Mouse (Mus musculus) lung, postnatal 0 days (tissue): ENCODE results near the gene Cd200r3. TPM values are rescaled to one million over a fixed set of nuclear protein-coding genes. Genes with fewer than 3 reads are reported as not detected.

ENCODE experiments used
- ATAC-seq: fragments of 200-750 bp; cut with Nextera tagmentation; 2 replicates; pipeline ENCODE4 v1.8.0; 2017; ENCODE audit warnings: moderate library complexity
- DNase-seq: peaks from one replicate; pipeline ENCODE4 v3.0.0-alpha.2; 2016; ENCODE audit warnings: low spot score
- H3K27ac ChIP-seq: fragments of 300-500 bp; sonication (generic); 2 replicates; pipeline ENCODE4 v1.5.1; 2014; ENCODE audit warnings: antibody characterized with exemption, mild to moderate bottlenecking, low read length, mixed read lengths
- H3K27me3 ChIP-seq: fragments of 300-500 bp; sonication (generic); replicated peaks from 2 replicates; pipeline ENCODE4 v1.6.1; 2014; ENCODE audit warnings: low read length, mixed read lengths; ENCODE audit not compliant: insufficient read depth
- H3K36me3 ChIP-seq: fragments of 300-500 bp; sonication (generic); 2 replicates; pipeline ENCODE4 v1.6.1; 2014; ENCODE audit warnings: low read length, mixed read lengths; ENCODE audit not compliant: insufficient read depth
- H3K4me1 ChIP-seq: fragments of 300-500 bp; sonication (generic); 2 replicates; pipeline ENCODE4 v1.6.1; 2014; ENCODE audit warnings: antibody characterized with exemption, low read depth, low read length, mixed read lengths; ENCODE audit not compliant: insufficient read depth
- H3K4me2 ChIP-seq: fragments of 300-500 bp; sonication (generic); replicated peaks from 2 replicates; pipeline ENCODE4 v1.6.1; 2014; ENCODE audit warnings: low read depth, mild to moderate bottlenecking, low read length, moderate library complexity, mixed read lengths
- H3K4me3 ChIP-seq: fragments of 300-500 bp; sonication (generic); 2 replicates; pipeline ENCODE4 v1.5.1; 2014; ENCODE audit warnings: low read depth, low read length
- H3K9ac ChIP-seq: fragments of 300-500 bp; sonication (generic); replicated peaks from 2 replicates; pipeline ENCODE4 v1.6.1; 2014; ENCODE audit warnings: low read depth, mild to moderate bottlenecking
- H3K9me3 ChIP-seq: fragments of 300-500 bp; sonication (generic); 2 replicates; pipeline ENCODE4 v1.6.1; 2016; ENCODE audit warnings: low read length, mixed read lengths
- CTCF ChIP-seq: IDR thresholded peaks from 2 replicates; pipeline ENCODE4 v1.5.1; 2016; ENCODE audit warnings: antibody characterized with exemption, mild to moderate bottlenecking
- EP300 ChIP-seq: IDR thresholded peaks from 2 replicates; pipeline ENCODE4 v1.6.1; 2016; ENCODE audit warnings: antibody characterized with exemption, mild to moderate bottlenecking, control low read depth
- WGBS: fragments of 180-500 bp; shearing (Covaris S2); extraction: QIAGEN DNeasy Blood & Tissue Kit; methylation state at CpG from one replicate; pipeline ENCODE4 v1.1.7; 2014; 5-methylcytosine and 5-hydroxymethylcytosine counted together
- polyA plus RNA-seq: library from polyadenylated mRNA; unstranded; fragments of >200 nt; fragmentation: Nextera tagmentation; extraction: Ambion mirVana; gene quantifications from 2 replicates; pipeline ENCODE4 v1.2.1, GENCODE M21; 2015

Cd200r3 gene
- polyA plus RNA-seq, 1 experiment from 2014 or later, result 0.87 TPM

GRCm38 (mm10) chr16:44965428-44965827, 21.9 kb downstream of the Cd200r3 start:
- DNase-seq (no peak), ATAC-seq (no peak)

GRCm38 (mm10) chr16:44965890-44966289, 22.4 kb downstream of the Cd200r3 start:
- Histone ChIP-seq H3K4me1 (peaks cover 6% of the 10 kb centered on the region; the same call in 1 of the 2 replicates), H3K9ac (no peak overlapping the region), H3K4me2 (no peak overlapping the region), H3K36me3 (no peaks in the 10 kb centered on the region), H3K27ac (no peak overlapping the region), H3K4me3 (no peak overlapping the region), H3K9me3 (no peaks in the 10 kb centered on the region), H3K27me3 (no peaks in the 10 kb centered on the region)
- TF ChIP-seq CTCF (no peak), EP300 (no peak)
- 53% methylated on average over 3 of the region's 3 CpGs for WGBS
- DNase-seq (peak; percentile 65), ATAC-seq (no peak; the same call in 1 of the 2 replicates)

More at GRCm38 (mm10) chr16:44965428-44965827, 21.9 kb downstream of the Cd200r3 start:
- no peak overlapping the region for H3K27ac ChIP-seq
- H3K9me3 ChIP-seq, result no peaks in the 10 kb centered on the region
- no peaks in the 10 kb centered on the region for H3K27me3 ChIP-seq
- no peaks in the 10 kb centered on the region for H3K36me3 ChIP-seq
- H3K4me1 ChIP-seq, result peaks cover 6% of the 10 kb centered on the region; the same call in 1 of the 2 replicates
- WGBS, result 86% methylated on average over 8 of the region's 8 CpGs
- TF ChIP-seq CTCF (no peak), EP300 (no peak)
- no peak overlapping the region for H3K4me2 ChIP-seq
- H3K9ac ChIP-seq, result no peak overlapping the region
- H3K4me3 ChIP-seq, result no peak overlapping the region

- Histone ChIP-seq H3K27ac (no peak overlapping the region), H3K36me3 (no peaks in the 10 kb centered on the region), H3K4me3 (no peak overlapping the region), H3K27me3 (no peaks in the 10 kb centered on the region), H3K4me1 (peaks cover 6% of the 10 kb centered on the region; the same call in 1 of the 2 replicates), H3K4me2 (no peak overlapping the region), H3K9ac (no peak overlapping the region), H3K9me3 (no peaks in the 10 kb centered on the region)
- ATAC-seq (no peak), DNase-seq (no peak)
- WGBS, result 80% methylated on average over 4 of the region's 4 CpGs
- TF ChIP-seq EP300, result no peak
- TF ChIP-seq CTCF, result no peak
Observed at GRCm38 (mm10) chr16:44966891-44967290, 23.4 kb downstream of the Cd200r3 start.

GRCm38 (mm10) chr16:44968113-44968512, 24.6 kb downstream of the Cd200r3 start:
- peaks cover 6% of the 10 kb centered on the region; the same call in 1 of the 2 replicates for H3K4me1 ChIP-seq
- DNase-seq (no peak), ATAC-seq (no peak)
- no peak overlapping the region for H3K27ac ChIP-seq
- H3K4me2 ChIP-seq, result no peak overlapping the region
- 94% methylated on average over 3 of the region's 3 CpGs for WGBS
- no peaks in the 10 kb centered on the region for H3K36me3 ChIP-seq
- no peak overlapping the region for H3K4me3 ChIP-seq
- no peaks in the 10 kb centered on the region for H3K27me3 ChIP-seq
- no peak overlapping the region for H3K9ac ChIP-seq
- TF ChIP-seq EP300 (no peak), CTCF (no peak)
- no peaks in the 10 kb centered on the region for H3K9me3 ChIP-seq

- DNase-seq (no peak), ATAC-seq (no peak)
Observed at GRCm38 (mm10) chr16:44970925-44971324, 27.4 kb downstream of the Cd200r3 start.

GRCm38 (mm10) chr16:44974042-44974441, 30.6 kb downstream of the Cd200r3 start:
- Histone ChIP-seq H3K36me3 (no peaks in the 10 kb centered on the region), H3K4me2 (no peak overlapping the region), H3K9me3 (no peaks in the 10 kb centered on the region), H3K27me3 (no peaks in the 10 kb centered on the region), H3K4me1 (no peaks in the 10 kb centered on the region), H3K27ac (no peak overlapping the region), H3K4me3 (no peak overlapping the region), H3K9ac (no peak overlapping the region)
- no peak for DNase-seq
- TF ChIP-seq CTCF (no peak), EP300 (no peak)
- no peak for ATAC-seq
- 78% methylated on average over 2 of the region's 2 CpGs for WGBS

More at GRCm38 (mm10) chr16:44970925-44971324, 27.4 kb downstream of the Cd200r3 start:
- H3K9ac ChIP-seq, result no peak overlapping the region
- no peaks in the 10 kb centered on the region for H3K4me1 ChIP-seq
- no peaks in the 10 kb centered on the region for H3K36me3 ChIP-seq
- 46% methylated on average over 4 of the region's 4 CpGs for WGBS
- H3K27me3 ChIP-seq, result no peaks in the 10 kb centered on the region
- no peak overlapping the region for H3K4me3 ChIP-seq
- no peak overlapping the region for H3K4me2 ChIP-seq
- no peaks in the 10 kb centered on the region for H3K9me3 ChIP-seq
- TF ChIP-seq EP300 (no peak), CTCF (no peak)
- H3K27ac ChIP-seq, result no peak overlapping the region

- Histone ChIP-seq H3K4me2 (no peak overlapping the region), H3K9me3 (no peaks in the 10 kb centered on the region), H3K9ac (no peak overlapping the region), H3K4me3 (no peak overlapping the region), H3K36me3 (no peaks in the 10 kb centered on the region), H3K4me1 (no peaks in the 10 kb centered on the region), H3K27ac (no peak overlapping the region), H3K27me3 (no peaks in the 10 kb centered on the region)
- ATAC-seq (no peak), DNase-seq (no peak)
- TF ChIP-seq EP300 (no peak), CTCF (no peak)
Observed at GRCm38 (mm10) chr16:44976081-44976480, 32.6 kb downstream of the Cd200r3 start.
